Mouse (Mus musculus): ENCODE results near the gene Myom3. TPM values are rescaled to one million over a fixed set of nuclear protein-coding genes. Genes with fewer than 3 reads are reported as not detected.

The Myom3 gene
- polyA plus RNA-seq, 1 experiment = 0.13 TPM

DNA sequence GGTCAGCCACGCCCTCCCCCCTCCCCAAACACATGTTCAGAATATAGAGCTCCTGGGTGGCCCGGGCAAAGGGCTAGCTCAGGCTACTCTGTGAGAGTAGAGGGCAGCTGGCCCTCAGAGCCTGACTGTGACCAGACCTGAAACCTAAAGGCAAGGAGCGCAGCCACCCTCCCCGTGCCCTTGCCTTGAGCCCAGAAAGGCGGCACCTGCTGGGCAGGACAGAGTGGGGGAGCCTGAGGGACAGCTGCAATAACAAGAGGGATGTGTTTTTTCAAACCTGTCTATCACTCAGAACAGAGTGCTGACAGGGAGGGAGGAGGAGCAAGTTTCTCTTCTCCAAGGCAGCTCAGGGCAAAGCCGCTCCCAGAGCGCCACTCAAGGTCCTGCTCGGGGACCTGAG, 15.0 kb downstream of the Myom3 start:
- 84% methylated on average over 8 of the region's 8 CpGs for WGBS
- Histone ChIP-seq H3K27me3 (ENCODE audit: control insufficient read depth, insufficient read depth, low read length) (no peaks in the 10 kb centered on the region), H3K36me3 (ENCODE audit: control insufficient read depth, insufficient read depth, low read length) (no peaks in the 10 kb centered on the region), H3K27ac (ENCODE audit: control insufficient read depth, insufficient read depth, low read length) (no peak overlapping the region), H3K4me3 (ENCODE audit: control insufficient read depth, insufficient read depth, low read length) (no peak overlapping the region), H3K4me1 (replicated peaks; ENCODE audit: control insufficient read depth, insufficient read depth, low read length) (no peaks in the 10 kb centered on the region; the same call in 1 of the 2 replicates)
- no peak for DNase-seq
- no peak for TF ChIP-seq POLR2A (IDR thresholded peaks at IDR 0.05; ENCODE audit: control insufficient read depth, extremely low read depth, insufficient read depth, low read length, poor library complexity)
- TF ChIP-seq CTCF (IDR thresholded peaks at IDR 0.05; ENCODE audit: borderline replicate concordance, control insufficient read depth, extremely low read depth, insufficient read depth, low read length, poor library complexity) = no peak

DNA sequence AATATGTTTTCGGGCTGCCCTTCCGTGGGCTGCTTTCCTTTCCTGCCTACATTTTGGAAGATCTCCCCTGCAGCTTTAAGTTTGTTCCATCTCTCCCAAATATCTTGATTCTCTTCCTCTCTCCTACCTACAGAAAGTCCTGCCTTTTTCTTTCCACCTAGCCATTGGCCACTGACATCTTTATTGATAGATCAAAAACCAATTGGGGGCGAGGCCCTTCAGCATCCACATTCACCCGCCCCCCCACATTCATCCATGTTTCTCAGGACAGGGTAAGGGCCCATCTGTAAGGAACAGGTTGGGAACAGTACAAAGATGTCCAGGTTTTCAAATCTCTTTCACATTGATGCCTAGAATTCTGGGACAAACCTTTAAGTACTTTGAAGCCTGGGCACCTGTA, 17.3 kb downstream of the Myom3 start:
- Histone ChIP-seq H3K4me1 (replicated peaks; ENCODE audit: control insufficient read depth, insufficient read depth, low read length) (no peaks in the 10 kb centered on the region; the same call in 1 of the 2 replicates), H3K4me3 (ENCODE audit: control insufficient read depth, insufficient read depth, low read length) (no peak overlapping the region), H3K27me3 (ENCODE audit: control insufficient read depth, insufficient read depth, low read length) (no peaks in the 10 kb centered on the region), H3K27ac (ENCODE audit: control insufficient read depth, insufficient read depth, low read length) (no peak overlapping the region), H3K36me3 (ENCODE audit: control insufficient read depth, insufficient read depth, low read length) (no peaks in the 10 kb centered on the region)
- no peak for TF ChIP-seq CTCF (IDR thresholded peaks at IDR 0.05; ENCODE audit: borderline replicate concordance, control insufficient read depth, extremely low read depth, insufficient read depth, low read length, poor library complexity)
- no peak for TF ChIP-seq POLR2A (IDR thresholded peaks at IDR 0.05; ENCODE audit: control insufficient read depth, extremely low read depth, insufficient read depth, low read length, poor library complexity)
- no peak for DNase-seq
- 95% methylated on average over 4 of the region's 4 CpGs for WGBS

- Histone ChIP-seq H3K4me1 (replicated peaks; ENCODE audit: control insufficient read depth, insufficient read depth, low read length) (no peaks in the 10 kb centered on the region; the same call in 1 of the 2 replicates), H3K4me3 (ENCODE audit: control insufficient read depth, insufficient read depth, low read length) (no peak overlapping the region)
Measured at GRCm38 (mm10) chr4:135779661-135780060, 20.1 kb downstream of the Myom3 start.

GRCm38 (mm10) chr4:135780255-135780654, 20.7 kb downstream of the Myom3 start:
- WGBS = 83% methylated on average over 3 of the region's 3 CpGs
- Histone ChIP-seq H3K4me1 (replicated peaks; ENCODE audit: control insufficient read depth, insufficient read depth, low read length) (no peaks in the 10 kb centered on the region; the same call in 1 of the 2 replicates), H3K27me3 (ENCODE audit: control insufficient read depth, insufficient read depth, low read length) (no peaks in the 10 kb centered on the region), H3K36me3 (ENCODE audit: control insufficient read depth, insufficient read depth, low read length) (no peaks in the 10 kb centered on the region), H3K4me3 (ENCODE audit: control insufficient read depth, insufficient read depth, low read length) (no peak overlapping the region), H3K27ac (ENCODE audit: control insufficient read depth, insufficient read depth, low read length) (no peak overlapping the region)
- DNase-seq = no peak
- no peak for TF ChIP-seq CTCF (IDR thresholded peaks at IDR 0.05; ENCODE audit: borderline replicate concordance, control insufficient read depth, extremely low read depth, insufficient read depth, low read length, poor library complexity)
- no peak for TF ChIP-seq POLR2A (IDR thresholded peaks at IDR 0.05; ENCODE audit: control insufficient read depth, extremely low read depth, insufficient read depth, low read length, poor library complexity)

More at GRCm38 (mm10) chr4:135779661-135780060, 20.1 kb downstream of the Myom3 start:
- no peak for TF ChIP-seq POLR2A (IDR thresholded peaks at IDR 0.05; ENCODE audit: control insufficient read depth, extremely low read depth, insufficient read depth, low read length, poor library complexity)
- H3K27ac ChIP-seq (ENCODE audit: control insufficient read depth, insufficient read depth, low read length) = no peak overlapping the region
- no peaks in the 10 kb centered on the region for H3K36me3 ChIP-seq (ENCODE audit: control insufficient read depth, insufficient read depth, low read length)
- WGBS = 88% methylated on average over 9 of the region's 9 CpGs
- H3K27me3 ChIP-seq (ENCODE audit: control insufficient read depth, insufficient read depth, low read length) = no peaks in the 10 kb centered on the region
- DNase-seq = no peak

DNA sequence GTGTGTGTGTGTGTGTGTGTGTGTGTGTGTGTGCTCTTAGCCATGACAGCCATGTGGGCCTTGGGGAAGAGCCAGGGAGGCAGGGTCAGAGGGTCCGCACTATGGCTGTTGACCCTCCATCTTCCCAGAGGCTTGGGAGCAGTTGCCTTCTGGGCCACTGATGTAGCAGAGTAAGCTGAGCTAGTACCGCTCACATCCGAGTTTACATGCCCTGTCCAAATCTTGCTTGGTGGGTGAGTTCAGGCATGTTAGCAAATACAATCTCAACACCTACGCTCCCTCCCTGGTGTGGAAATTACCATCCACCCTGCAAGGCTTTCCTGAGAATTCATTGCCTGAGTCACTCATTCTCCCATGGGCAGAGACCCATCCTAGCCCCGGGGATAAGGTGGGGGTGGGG, 21.8 kb downstream of the Myom3 start:
- Histone ChIP-seq H3K27me3 (ENCODE audit: control insufficient read depth, insufficient read depth, low read length) (no peaks in the 10 kb centered on the region), H3K36me3 (ENCODE audit: control insufficient read depth, insufficient read depth, low read length) (no peaks in the 10 kb centered on the region), H3K27ac (ENCODE audit: control insufficient read depth, insufficient read depth, low read length) (no peak overlapping the region), H3K4me3 (ENCODE audit: control insufficient read depth, insufficient read depth, low read length) (no peak overlapping the region), H3K4me1 (replicated peaks; ENCODE audit: control insufficient read depth, insufficient read depth, low read length) (no peaks in the 10 kb centered on the region; the same call in 1 of the 2 replicates)
- WGBS = 92% methylated on average over 5 of the region's 5 CpGs
- no peak for TF ChIP-seq CTCF (IDR thresholded peaks at IDR 0.05; ENCODE audit: borderline replicate concordance, control insufficient read depth, extremely low read depth, insufficient read depth, low read length, poor library complexity)
- no peak for TF ChIP-seq POLR2A (IDR thresholded peaks at IDR 0.05; ENCODE audit: control insufficient read depth, extremely low read depth, insufficient read depth, low read length, poor library complexity)
- no peak for DNase-seq

DNA sequence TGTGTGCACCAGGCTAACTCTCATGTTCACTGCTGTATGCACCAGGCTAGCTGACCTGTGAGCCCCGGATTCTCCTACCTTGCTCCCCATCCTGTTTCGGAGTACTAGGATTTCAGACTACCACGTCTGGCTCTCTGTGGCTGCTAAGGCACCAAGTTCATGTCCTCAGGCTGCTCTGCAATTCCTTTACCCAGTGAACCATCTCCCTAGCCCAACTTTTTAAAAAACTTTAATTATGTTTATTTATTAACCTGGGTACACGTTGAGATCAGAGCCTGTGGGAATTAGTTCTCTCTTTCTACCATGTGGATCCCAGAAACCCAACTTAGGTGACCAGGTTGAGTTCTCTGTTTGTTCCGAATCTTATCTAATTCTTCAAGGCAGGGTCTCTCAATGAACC, 27.1 kb downstream of the Myom3 start:
- Histone ChIP-seq H3K27ac (ENCODE audit: control insufficient read depth, insufficient read depth, low read length) (no peak overlapping the region), H3K36me3 (ENCODE audit: control insufficient read depth, insufficient read depth, low read length) (no peaks in the 10 kb centered on the region), H3K4me1 (replicated peaks; ENCODE audit: control insufficient read depth, insufficient read depth, low read length) (no peaks in the 10 kb centered on the region), H3K27me3 (ENCODE audit: control insufficient read depth, insufficient read depth, low read length) (no peaks in the 10 kb centered on the region), H3K4me3 (ENCODE audit: control insufficient read depth, insufficient read depth, low read length) (no peak overlapping the region)
- 91% methylated on average over 5 of the region's 5 CpGs for WGBS
- TF ChIP-seq POLR2A (IDR thresholded peaks at IDR 0.05; ENCODE audit: control insufficient read depth, extremely low read depth, insufficient read depth, low read length, poor library complexity) (no peak), CTCF (IDR thresholded peaks at IDR 0.05; ENCODE audit: borderline replicate concordance, control insufficient read depth, extremely low read depth, insufficient read depth, low read length, poor library complexity) (no peak)
- no peak for DNase-seq

DNA sequence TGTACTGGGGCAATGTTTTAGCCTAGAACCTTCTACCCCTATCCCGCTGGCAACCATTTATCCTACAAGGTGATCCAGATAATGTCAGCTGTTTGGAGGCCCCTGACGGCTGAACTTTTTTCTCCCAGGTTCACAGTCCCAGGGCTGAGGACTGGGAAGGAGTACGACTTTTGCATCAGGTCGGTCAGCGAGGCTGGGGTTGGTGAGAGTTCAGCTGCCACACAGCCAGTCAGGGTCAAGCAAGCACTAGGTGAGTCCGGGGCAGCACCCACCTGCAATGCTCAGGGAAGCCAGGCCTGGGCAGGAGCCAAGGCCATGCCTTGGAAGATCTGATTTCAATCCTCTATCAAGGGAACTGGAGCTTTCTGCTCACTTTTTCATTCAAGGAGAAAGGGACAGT, 27.8 kb downstream of the Myom3 start:
- Histone ChIP-seq H3K4me3 (ENCODE audit: control insufficient read depth, insufficient read depth, low read length) (no peak overlapping the region), H3K27me3 (ENCODE audit: control insufficient read depth, insufficient read depth, low read length) (no peaks in the 10 kb centered on the region), H3K4me1 (replicated peaks; ENCODE audit: control insufficient read depth, insufficient read depth, low read length) (no peaks in the 10 kb centered on the region), H3K36me3 (ENCODE audit: control insufficient read depth, insufficient read depth, low read length) (no peaks in the 10 kb centered on the region), H3K27ac (ENCODE audit: control insufficient read depth, insufficient read depth, low read length) (no peak overlapping the region)
- DNase-seq = no peak
- TF ChIP-seq CTCF (IDR thresholded peaks at IDR 0.05; ENCODE audit: borderline replicate concordance, control insufficient read depth, extremely low read depth, insufficient read depth, low read length, poor library complexity) (no peak), POLR2A (IDR thresholded peaks at IDR 0.05; ENCODE audit: control insufficient read depth, extremely low read depth, insufficient read depth, low read length, poor library complexity) (no peak)
- 95% methylated on average over 6 of the region's 6 CpGs for WGBS

Data from thymus, adult 2 months (tissue).